Mouse (Mus musculus): ENCODE results near the gene AI464131.

DNA sequence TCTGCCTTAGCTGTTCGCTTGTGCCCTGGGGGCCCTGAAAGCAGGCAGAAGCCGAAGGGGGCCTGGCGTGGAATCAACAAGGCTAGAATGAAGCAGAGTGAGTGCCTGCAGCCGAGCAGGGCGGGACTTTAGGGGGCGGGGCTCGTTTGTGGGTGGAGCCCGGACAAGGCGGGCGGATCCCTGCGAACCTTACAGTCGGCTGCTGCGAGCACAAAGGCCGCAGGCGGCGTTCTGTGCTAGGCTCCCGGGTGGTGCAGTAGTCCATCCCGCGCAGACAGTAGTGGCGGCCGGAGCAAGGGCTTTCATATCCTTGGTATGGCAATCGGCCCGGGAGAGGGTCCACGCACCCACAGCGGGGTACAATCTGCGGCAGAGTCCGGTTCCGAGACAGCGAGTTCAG lies 4.0 kb upstream of the AI464131 start:
- TF ChIP-seq CTCF (IDR thresholded peaks at IDR 0.05; ENCODE audit: extremely low read depth, insufficient read depth, low read length) (no peak), POLR2A (IDR thresholded peaks at IDR 0.05; ENCODE audit: extremely low read depth, insufficient read depth, low read length) (peak; percentile 72)

Data from cortical plate, adult 2 months (tissue).